Mouse (Mus musculus): Measurements from ENCODE around the gene Cped1. TPM values are rescaled to one million over a fixed set of nuclear protein-coding genes. Genes with fewer than 3 reads are reported as not detected.

Gene Cped1
- polyA plus RNA-seq, 1 experiment from 2014 or later = 6.4 TPM

DNA sequence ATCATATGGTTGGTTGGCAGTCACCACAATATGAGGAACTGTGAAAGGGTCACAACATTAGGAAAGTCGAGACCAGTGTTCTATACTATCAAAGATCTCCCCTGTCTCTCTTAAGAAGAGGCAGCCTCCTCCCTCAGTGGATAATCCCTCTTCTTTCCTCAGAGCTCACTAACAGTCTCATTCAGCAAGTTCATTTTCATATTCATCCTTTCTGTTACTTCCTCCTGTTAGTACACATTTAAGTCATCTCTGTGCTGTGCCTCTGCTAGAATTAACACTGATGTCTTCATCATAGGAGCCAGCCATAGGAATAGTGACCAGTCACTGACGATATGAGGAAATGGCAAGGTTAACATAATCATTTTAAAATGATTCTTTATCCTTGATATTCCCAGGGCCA is 213.8 kb downstream of the Cped1 start:
- WGBS (ENCODE audit: insufficient replicate concordance) = 70% methylated on average over 2 of the region's 2 CpGs

DNA sequence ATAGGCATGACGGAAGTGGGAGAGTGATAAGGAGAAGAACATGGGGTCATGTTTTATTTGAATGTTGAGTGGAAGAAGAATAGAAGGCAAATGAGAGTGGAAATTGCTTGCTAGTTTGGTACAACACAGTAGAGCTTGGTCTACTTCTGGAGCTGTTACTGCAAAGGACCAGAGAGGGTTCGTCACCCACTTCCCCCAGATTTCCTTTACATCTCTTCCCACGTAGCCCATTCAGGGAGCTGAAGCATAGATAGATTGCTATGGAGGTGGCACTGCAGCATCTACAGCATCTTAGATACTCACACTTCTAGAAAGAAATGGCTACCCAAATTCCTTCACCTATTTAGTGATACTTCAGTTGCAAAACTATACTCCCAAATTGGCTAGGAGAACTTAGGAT is 214.4 kb downstream of the Cped1 start:
- no peaks in the 10 kb centered on the region for H3K36me3 ChIP-seq (ENCODE audit: control insufficient read depth, insufficient read depth, low read length)
- WGBS (ENCODE audit: insufficient replicate concordance) = 75% methylated on average over 3 of the region's 3 CpGs
- no peaks in the 10 kb centered on the region for H3K27me3 ChIP-seq (ENCODE audit: control insufficient read depth, insufficient read depth, low read length)
- ATAC-seq (replicated peaks; ENCODE audit: insufficient number of reproducible peaks, low FRiP score, low TSS enrichment) = no peak
- H3K4me3 ChIP-seq (ENCODE audit: low read depth, low read length) = no peak overlapping the region
- H3K4me2 ChIP-seq = no peak overlapping the region
- no peak overlapping the region for H3K9ac ChIP-seq (ENCODE audit: low read depth, low read length)
- no peaks in the 10 kb centered on the region for H3K9me3 ChIP-seq (replicated peaks; ENCODE audit: control insufficient read depth, low read length)
- no peaks in the 10 kb centered on the region for H3K4me1 ChIP-seq (ENCODE audit: control insufficient read depth, insufficient read depth, low read length)
- H3K27ac ChIP-seq (ENCODE audit: low read depth, low read length) = no peak overlapping the region

More for the DNA sequence above, 213.8 kb downstream of the Cped1 start:
- no peak overlapping the region for H3K9ac ChIP-seq (ENCODE audit: low read depth, low read length)
- H3K27me3 ChIP-seq (ENCODE audit: control insufficient read depth, insufficient read depth, low read length) = no peaks in the 10 kb centered on the region
- no peak overlapping the region for H3K4me3 ChIP-seq (ENCODE audit: low read depth, low read length)
- H3K27ac ChIP-seq (ENCODE audit: low read depth, low read length) = no peak overlapping the region
- no peaks in the 10 kb centered on the region for H3K9me3 ChIP-seq (replicated peaks; ENCODE audit: control insufficient read depth, low read length)
- no peaks in the 10 kb centered on the region for H3K4me1 ChIP-seq (ENCODE audit: control insufficient read depth, insufficient read depth, low read length)
- no peak overlapping the region for H3K4me2 ChIP-seq
- no peak for ATAC-seq (replicated peaks; ENCODE audit: insufficient number of reproducible peaks, low FRiP score, low TSS enrichment)
- no peaks in the 10 kb centered on the region for H3K36me3 ChIP-seq (ENCODE audit: control insufficient read depth, insufficient read depth, low read length)

DNA sequence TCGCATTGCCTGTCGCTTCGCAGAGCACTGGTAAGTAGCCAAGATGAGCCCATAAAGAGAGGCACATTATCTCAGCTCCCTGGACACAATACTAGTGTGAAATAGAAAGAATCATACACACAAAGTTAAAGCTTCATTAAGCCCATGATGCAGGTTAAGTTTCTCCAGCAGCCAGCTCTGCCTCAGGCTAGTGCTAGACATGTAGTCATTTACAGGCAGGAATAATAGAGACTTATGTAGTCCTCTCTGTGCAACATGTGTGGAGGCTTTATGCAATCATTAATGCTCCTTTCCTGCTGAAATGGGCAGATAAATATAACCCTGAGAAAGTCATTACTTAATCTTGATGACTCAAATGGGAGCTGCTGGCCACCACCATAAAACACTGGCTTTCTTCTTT is 216.2 kb downstream of the Cped1 start:
- ATAC-seq (replicated peaks; ENCODE audit: insufficient number of reproducible peaks, low FRiP score, low TSS enrichment) = no peak
- H3K4me1 ChIP-seq (ENCODE audit: control insufficient read depth, insufficient read depth, low read length) = no peaks in the 10 kb centered on the region
- WGBS (ENCODE audit: insufficient replicate concordance) = 93% methylated on average over 3 of the region's 3 CpGs
- no peaks in the 10 kb centered on the region for H3K9me3 ChIP-seq (replicated peaks; ENCODE audit: control insufficient read depth, low read length)
- no peak overlapping the region for H3K4me2 ChIP-seq
- no peak overlapping the region for H3K9ac ChIP-seq (ENCODE audit: low read depth, low read length)
- no peak overlapping the region for H3K27ac ChIP-seq (ENCODE audit: low read depth, low read length)
- no peaks in the 10 kb centered on the region for H3K36me3 ChIP-seq (ENCODE audit: control insufficient read depth, insufficient read depth, low read length)
- H3K4me3 ChIP-seq (ENCODE audit: low read depth, low read length) = no peak overlapping the region
- H3K27me3 ChIP-seq (ENCODE audit: control insufficient read depth, insufficient read depth, low read length) = no peaks in the 10 kb centered on the region

DNA sequence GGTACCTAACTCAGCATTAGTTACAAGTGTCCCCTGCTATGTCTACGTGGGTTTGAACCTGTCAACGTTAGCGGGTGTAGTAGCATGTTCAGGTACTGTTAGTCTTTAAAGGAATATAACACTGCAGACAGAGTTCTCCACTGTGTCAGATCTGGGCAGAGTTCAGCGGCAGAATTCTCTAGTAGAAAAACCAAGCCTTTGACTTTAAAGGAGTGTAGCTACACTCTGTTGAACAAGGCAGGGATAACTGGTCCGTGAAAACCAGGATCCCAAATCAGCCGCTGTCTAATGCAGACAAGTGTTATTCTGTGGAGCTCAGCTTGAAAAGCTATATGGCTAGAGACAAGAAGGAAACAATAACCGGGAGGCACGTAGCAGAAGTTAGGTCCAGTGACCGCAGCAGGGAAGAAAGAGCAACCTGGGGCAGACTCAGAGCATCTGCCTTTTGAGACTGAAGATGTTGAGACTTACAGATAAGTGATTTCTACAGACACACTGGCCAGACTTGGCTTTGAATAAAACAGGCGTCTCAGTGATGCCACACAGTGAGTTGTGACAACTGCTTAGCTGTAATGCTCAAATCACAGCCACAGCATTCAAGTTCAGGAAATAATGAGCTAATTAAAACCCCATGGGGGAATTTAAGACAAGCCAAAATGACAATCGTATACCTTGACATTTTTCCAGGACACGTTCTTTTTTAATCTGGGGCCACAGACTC is 219.5 kb downstream of the Cped1 start:
- Histone ChIP-seq H3K36me3 (ENCODE audit: control insufficient read depth, insufficient read depth, low read length) (no peaks in the 10 kb centered on the region), H3K9me3 (replicated peaks; ENCODE audit: control insufficient read depth, low read length) (no peaks in the 10 kb centered on the region), H3K4me2 (no peak overlapping the region), H3K9ac (ENCODE audit: low read depth, low read length) (no peak overlapping the region), H3K4me1 (ENCODE audit: control insufficient read depth, insufficient read depth, low read length) (no peaks in the 10 kb centered on the region), H3K27me3 (ENCODE audit: control insufficient read depth, insufficient read depth, low read length) (no peaks in the 10 kb centered on the region), H3K27ac (ENCODE audit: low read depth, low read length) (no peak overlapping the region), H3K4me3 (ENCODE audit: low read depth, low read length) (no peak overlapping the region)
- no peak for ATAC-seq (replicated peaks; ENCODE audit: insufficient number of reproducible peaks, low FRiP score, low TSS enrichment)
- whole genome bisulfite sequencing (ENCODE audit: insufficient replicate concordance) = 73% methylated on average over 12 of the region's 12 CpGs

DNA sequence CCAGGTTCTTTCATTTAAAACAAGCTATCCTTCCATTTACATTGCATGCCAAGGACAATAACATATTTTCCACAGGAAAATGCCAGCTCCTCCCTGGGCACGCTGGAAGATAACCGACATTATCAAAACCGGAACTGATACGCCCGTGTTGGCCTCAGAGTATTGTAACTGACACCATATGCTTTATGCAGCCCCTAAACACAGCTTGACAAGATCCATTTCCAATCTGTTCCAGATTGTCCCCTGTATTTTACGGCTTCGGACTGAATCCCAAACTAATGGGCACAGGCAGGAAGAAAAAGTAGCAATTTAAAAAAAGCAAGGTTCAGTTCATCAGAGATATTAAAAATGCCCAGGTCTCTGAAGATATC is 220.0 kb downstream of the Cped1 start:
- Histone ChIP-seq H3K27me3 (ENCODE audit: control insufficient read depth, insufficient read depth, low read length) (no peaks in the 10 kb centered on the region), H3K4me2 (no peak overlapping the region), H3K4me3 (ENCODE audit: low read depth, low read length) (no peak overlapping the region), H3K27ac (ENCODE audit: low read depth, low read length) (no peak overlapping the region), H3K9me3 (replicated peaks; ENCODE audit: control insufficient read depth, low read length) (no peaks in the 10 kb centered on the region), H3K4me1 (ENCODE audit: control insufficient read depth, insufficient read depth, low read length) (no peaks in the 10 kb centered on the region), H3K9ac (ENCODE audit: low read depth, low read length) (no peak overlapping the region), H3K36me3 (ENCODE audit: control insufficient read depth, insufficient read depth, low read length) (no peaks in the 10 kb centered on the region)
- no peak for ATAC-seq (replicated peaks; ENCODE audit: insufficient number of reproducible peaks, low FRiP score, low TSS enrichment)
- WGBS (ENCODE audit: insufficient replicate concordance) = 54% methylated on average over 7 of the region's 7 CpGs

DNA sequence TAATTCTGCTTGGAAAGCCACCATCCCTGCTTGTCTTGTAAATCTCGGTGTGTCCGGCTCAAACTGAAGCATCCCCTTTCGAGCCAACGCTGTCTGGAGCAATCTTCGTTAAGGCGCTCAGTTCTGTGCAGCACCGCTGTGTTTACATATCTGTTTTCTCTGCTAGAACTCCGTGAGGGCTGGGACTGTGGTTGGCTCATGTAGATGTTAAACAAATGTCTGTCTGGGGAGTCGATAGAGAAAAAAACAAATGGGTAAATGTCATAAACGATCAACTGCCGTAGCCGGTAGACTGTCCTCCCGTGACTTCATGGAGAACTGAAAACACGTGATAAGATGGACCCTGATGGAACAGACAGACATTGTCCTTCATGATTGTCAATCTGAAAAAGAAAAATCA is 220.5 kb downstream of the Cped1 start:
- WGBS (ENCODE audit: insufficient replicate concordance) = 73% methylated on average over 14 of the region's 14 CpGs
- no peak overlapping the region for H3K4me2 ChIP-seq

DNA sequence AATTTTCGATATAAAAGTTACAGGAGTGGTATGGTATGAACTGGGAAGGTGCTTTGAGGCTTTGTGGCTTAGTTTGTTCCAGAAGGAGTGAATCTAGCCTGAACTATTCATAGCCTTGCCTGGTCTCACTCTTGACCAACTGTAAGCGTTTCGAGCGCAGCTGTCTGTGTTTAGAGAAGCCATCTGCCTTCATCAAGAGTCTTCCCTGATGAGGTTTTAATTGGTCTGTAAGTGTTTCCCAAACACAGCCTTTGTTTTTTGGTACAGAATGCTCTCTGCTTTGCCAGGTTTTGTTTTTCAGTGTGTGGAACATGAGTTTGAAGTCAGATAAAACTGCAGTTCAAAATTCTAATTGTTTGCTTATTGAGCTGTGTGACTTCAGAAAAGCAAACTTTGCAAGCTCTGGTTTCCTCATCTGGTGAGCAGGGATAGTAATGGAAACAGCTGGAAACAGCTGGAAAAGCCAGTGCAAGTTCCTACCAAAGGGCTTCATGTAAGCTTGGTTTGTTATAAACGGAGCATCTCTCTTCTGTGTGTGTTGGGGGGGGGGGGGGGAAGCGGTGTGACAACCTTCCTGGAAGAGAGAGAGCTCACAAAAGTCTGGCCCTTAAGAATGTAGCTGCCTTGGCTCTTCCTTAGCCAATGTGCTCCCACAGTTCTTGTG is 221.0 kb downstream of the Cped1 start:
- H3K27ac ChIP-seq (ENCODE audit: low read depth, low read length) = no peak overlapping the region
- H3K4me1 ChIP-seq (ENCODE audit: control insufficient read depth, insufficient read depth, low read length) = no peaks in the 10 kb centered on the region
- H3K9me3 ChIP-seq (replicated peaks; ENCODE audit: control insufficient read depth, low read length) = no peaks in the 10 kb centered on the region
- no peak overlapping the region for H3K4me3 ChIP-seq (ENCODE audit: low read depth, low read length)
- no peak overlapping the region for H3K4me2 ChIP-seq
- no peaks in the 10 kb centered on the region for H3K27me3 ChIP-seq (ENCODE audit: control insufficient read depth, insufficient read depth, low read length)
- no peaks in the 10 kb centered on the region for H3K36me3 ChIP-seq (ENCODE audit: control insufficient read depth, insufficient read depth, low read length)
- 72% methylated on average over 6 of the region's 6 CpGs for WGBS (ENCODE audit: insufficient replicate concordance)
- ATAC-seq (replicated peaks; ENCODE audit: insufficient number of reproducible peaks, low FRiP score, low TSS enrichment) = no peak
- no peak overlapping the region for H3K9ac ChIP-seq (ENCODE audit: low read depth, low read length)

More for the DNA sequence above, 220.5 kb downstream of the Cped1 start:
- no peaks in the 10 kb centered on the region for H3K9me3 ChIP-seq (replicated peaks; ENCODE audit: control insufficient read depth, low read length)
- H3K9ac ChIP-seq (ENCODE audit: low read depth, low read length) = no peak overlapping the region
- no peak overlapping the region for H3K4me3 ChIP-seq (ENCODE audit: low read depth, low read length)
- no peaks in the 10 kb centered on the region for H3K4me1 ChIP-seq (ENCODE audit: control insufficient read depth, insufficient read depth, low read length)
- H3K27me3 ChIP-seq (ENCODE audit: control insufficient read depth, insufficient read depth, low read length) = no peaks in the 10 kb centered on the region
- H3K27ac ChIP-seq (ENCODE audit: low read depth, low read length) = no peak overlapping the region
- H3K36me3 ChIP-seq (ENCODE audit: control insufficient read depth, insufficient read depth, low read length) = no peaks in the 10 kb centered on the region
- no peak for ATAC-seq (replicated peaks; ENCODE audit: insufficient number of reproducible peaks, low FRiP score, low TSS enrichment)

DNA sequence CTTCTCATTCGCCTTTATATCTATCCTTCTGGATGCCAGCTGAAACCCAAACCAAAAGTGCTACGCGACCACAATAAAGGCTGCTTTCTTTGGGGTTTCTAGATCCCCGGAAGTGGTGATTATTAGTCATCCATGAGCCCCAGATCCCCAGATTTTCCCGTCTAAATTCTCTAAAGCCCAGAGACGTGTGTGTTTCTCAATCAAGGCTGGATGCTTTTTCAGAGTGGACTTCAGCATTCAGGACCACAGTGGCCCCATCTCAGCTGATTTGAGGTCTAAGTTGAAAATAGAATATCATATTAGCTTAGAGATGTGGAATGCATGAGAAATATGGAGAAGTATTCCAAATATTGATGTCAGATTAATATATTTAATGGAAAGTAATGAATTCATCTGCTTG is 226.4 kb downstream of the Cped1 start:
- H3K4me1 ChIP-seq (ENCODE audit: control insufficient read depth, insufficient read depth, low read length) = no peaks in the 10 kb centered on the region
- no peak for ATAC-seq (replicated peaks; ENCODE audit: insufficient number of reproducible peaks, low FRiP score, low TSS enrichment)
- 78% methylated on average over 6 of the region's 6 CpGs for WGBS (ENCODE audit: insufficient replicate concordance)

DNA sequence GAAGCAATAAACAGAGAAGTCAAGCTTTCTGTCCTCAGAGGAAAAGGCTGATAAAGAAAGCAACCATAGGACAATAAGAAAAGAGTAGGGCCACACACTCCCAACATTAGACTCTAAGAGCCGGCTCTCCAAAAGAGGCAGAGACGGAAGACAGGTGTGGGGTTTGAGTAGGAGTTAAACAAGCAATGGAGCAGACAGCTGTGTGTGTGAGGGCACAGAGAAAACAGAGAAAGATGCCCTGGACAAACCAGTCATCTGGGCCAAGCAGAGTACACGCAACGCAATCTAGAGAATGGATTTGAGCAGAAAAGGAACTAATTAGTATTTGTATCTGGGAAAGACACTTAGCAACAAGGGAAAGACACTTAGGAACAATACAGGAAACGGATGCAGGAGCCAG is 227.5 kb downstream of the Cped1 start:
- no peak overlapping the region for H3K27ac ChIP-seq (ENCODE audit: low read depth, low read length)

More for the DNA sequence above, 226.4 kb downstream of the Cped1 start:
- no peak overlapping the region for H3K4me3 ChIP-seq (ENCODE audit: low read depth, low read length)
- H3K27me3 ChIP-seq (ENCODE audit: control insufficient read depth, insufficient read depth, low read length) = no peaks in the 10 kb centered on the region
- no peak overlapping the region for H3K9ac ChIP-seq (ENCODE audit: low read depth, low read length)
- H3K9me3 ChIP-seq (replicated peaks; ENCODE audit: control insufficient read depth, low read length) = no peaks in the 10 kb centered on the region
- H3K27ac ChIP-seq (ENCODE audit: low read depth, low read length) = no peak overlapping the region
- H3K36me3 ChIP-seq (ENCODE audit: control insufficient read depth, insufficient read depth, low read length) = no peaks in the 10 kb centered on the region
- H3K4me2 ChIP-seq = no peak overlapping the region

More for the DNA sequence above, 227.5 kb downstream of the Cped1 start:
- no peaks in the 10 kb centered on the region for H3K36me3 ChIP-seq (ENCODE audit: control insufficient read depth, insufficient read depth, low read length)
- H3K27me3 ChIP-seq (ENCODE audit: control insufficient read depth, insufficient read depth, low read length) = no peaks in the 10 kb centered on the region
- no peak for ATAC-seq (replicated peaks; ENCODE audit: insufficient number of reproducible peaks, low FRiP score, low TSS enrichment)
- H3K4me3 ChIP-seq (ENCODE audit: low read depth, low read length) = no peak overlapping the region
- H3K4me1 ChIP-seq (ENCODE audit: control insufficient read depth, insufficient read depth, low read length) = no peaks in the 10 kb centered on the region
- no peak overlapping the region for H3K4me2 ChIP-seq
- H3K9me3 ChIP-seq (replicated peaks; ENCODE audit: control insufficient read depth, low read length) = no peaks in the 10 kb centered on the region
- no peak overlapping the region for H3K9ac ChIP-seq (ENCODE audit: low read depth, low read length)
- WGBS (ENCODE audit: insufficient replicate concordance) = 81% methylated on average over 5 of the region's 5 CpGs
